Mouse (Mus musculus) embryonic facial prominence, embryonic 11.5 days (tissue): Measurements from ENCODE around the gene Dbr1. TPM values are rescaled to one million over a fixed set of nuclear protein-coding genes. Genes with fewer than 3 reads are reported as not detected.
"Not testable (repeated sequence)": the region's sequence is repeated elsewhere in the genome, so short reads cannot be mapped to it uniquely, and the experiment has no call there.

ENCODE experiments used
- ATAC-seq: fragments of 200-750 bp; cut with Nextera tagmentation; replicated peaks from 2 replicates; pipeline ENCODE4 v1.8.0; 2017; ENCODE audit warnings: low read depth; ENCODE audit not compliant: insufficient number of reproducible peaks, low FRiP score, low TSS enrichment
- DNase-seq: peaks from one replicate; pipeline ENCODE4 v3.0.0-alpha.2; 2015; ENCODE audit warnings: low spot score
- H3K27ac ChIP-seq: fragments of 300-500 bp; sonication (generic); replicated peaks from 2 replicates; pipeline ENCODE4 v1.5.1; 2014; ENCODE audit warnings: mild to moderate bottlenecking, low read depth, low read length, control low read depth
- H3K27me3 ChIP-seq: fragments of 300-500 bp; sonication (generic); 2 replicates; pipeline ENCODE4 v1.6.1; 2014; ENCODE audit warnings: mild to moderate bottlenecking, low read length, moderate library complexity, mixed read lengths; ENCODE audit not compliant: control insufficient read depth, insufficient read depth
- H3K36me3 ChIP-seq: fragments of 300-500 bp; sonication (generic); replicated peaks from 2 replicates; pipeline ENCODE4 v1.6.1; 2014; ENCODE audit warnings: low read depth, mild to moderate bottlenecking, low read length, moderate library complexity, mixed read lengths; ENCODE audit not compliant: control insufficient read depth, insufficient read depth
- H3K4me1 ChIP-seq: fragments of 300-500 bp; sonication (generic); 2 replicates; pipeline ENCODE4 v1.6.1; 2014; ENCODE audit warnings: low read length, mixed read lengths; ENCODE audit not compliant: control insufficient read depth, insufficient read depth
- H3K4me2 ChIP-seq: fragments of 300-500 bp; sonication (generic); 2 replicates; pipeline ENCODE4 v1.6.1; 2014; ENCODE audit warnings: low read depth, mild to moderate bottlenecking, control low read depth, low read length, moderate library complexity
- H3K4me3 ChIP-seq: fragments of 300-500 bp; sonication (generic); 2 replicates; pipeline ENCODE4 v1.5.1; 2014; ENCODE audit warnings: low read depth, low read length, control low read depth
- H3K9ac ChIP-seq: fragments of 300-500 bp; sonication (generic); replicated peaks from 2 replicates; pipeline ENCODE4 v1.6.1; 2014; ENCODE audit warnings: mild to moderate bottlenecking, control low read depth, low read length
- H3K9me3 ChIP-seq: fragments of 300-500 bp; sonication (generic); replicated peaks from 2 replicates; pipeline ENCODE4 v1.6.1; 2016; ENCODE audit warnings: mild to moderate bottlenecking, low read length, inconsistent platforms, mixed read lengths; ENCODE audit not compliant: control insufficient read depth
- WGBS: fragments of 180-500 bp; shearing (Covaris S2); extraction: QIAGEN DNeasy Blood & Tissue Kit; methylation state at CpG from one replicate; pipeline ENCODE4 v1.1.7; 2014; 5-methylcytosine and 5-hydroxymethylcytosine counted together
- polyA plus RNA-seq: library from polyadenylated mRNA; unstranded; fragments of >200 nt; fragmentation: Nextera tagmentation; extraction: Ambion mirVana; gene quantifications from 2 replicates; pipeline ENCODE4 v1.2.1, GENCODE M21; 2014

Gene Dbr1
- polyA plus RNA-seq, 1 experiment from 2014 or later, result 34.8 TPM

DNA sequence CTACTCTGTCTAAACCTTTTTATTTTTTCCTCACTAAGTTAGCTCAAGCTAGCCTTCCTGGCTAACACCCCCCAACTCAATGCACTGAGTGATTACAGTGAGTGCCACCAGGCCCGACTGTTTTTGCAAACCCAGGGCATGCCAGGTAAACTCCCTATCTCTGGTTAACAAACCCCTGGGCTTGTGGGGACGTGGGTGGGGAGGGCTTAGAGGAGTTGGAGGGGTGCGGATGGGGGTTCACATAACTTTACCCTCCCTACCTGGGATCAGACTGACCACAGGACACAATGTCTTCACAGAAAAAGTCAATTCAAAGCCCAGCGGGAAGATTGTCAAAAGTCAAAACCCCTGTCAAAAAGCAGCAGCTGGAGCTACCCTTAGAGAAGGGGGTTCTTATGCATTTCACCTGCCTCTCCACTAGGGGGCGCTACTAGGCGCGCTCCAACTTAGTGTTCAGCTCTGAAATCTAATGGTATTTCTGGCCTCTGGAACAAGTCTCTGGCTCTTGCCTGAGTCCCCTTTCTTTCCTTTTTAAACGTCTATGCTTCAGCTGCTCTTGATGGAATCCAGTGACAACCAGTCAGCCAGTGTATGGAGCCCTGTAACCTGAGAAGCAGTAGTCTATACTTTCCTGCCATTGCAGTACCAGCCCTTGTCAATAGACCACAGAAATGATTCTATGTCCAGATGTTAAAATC, 12.1 kb downstream of the Dbr1 start:
- ATAC-seq (peak; percentile 62; the same call in 1 of the 2 replicates), DNase-seq (peak; percentile 82)
- Histone ChIP-seq H3K4me2 (no peak overlapping the region), H3K36me3 (peaks cover 6% of the 10 kb centered on the region), H3K4me3 (no peak overlapping the region), H3K4me1 (no peaks in the 10 kb centered on the region), H3K27me3 (no peaks in the 10 kb centered on the region), H3K27ac (no peak overlapping the region), H3K9ac (no peak overlapping the region), H3K9me3 (no peaks in the 10 kb centered on the region)
- WGBS, result 24% methylated on average over 8 of the region's 8 CpGs

DNA sequence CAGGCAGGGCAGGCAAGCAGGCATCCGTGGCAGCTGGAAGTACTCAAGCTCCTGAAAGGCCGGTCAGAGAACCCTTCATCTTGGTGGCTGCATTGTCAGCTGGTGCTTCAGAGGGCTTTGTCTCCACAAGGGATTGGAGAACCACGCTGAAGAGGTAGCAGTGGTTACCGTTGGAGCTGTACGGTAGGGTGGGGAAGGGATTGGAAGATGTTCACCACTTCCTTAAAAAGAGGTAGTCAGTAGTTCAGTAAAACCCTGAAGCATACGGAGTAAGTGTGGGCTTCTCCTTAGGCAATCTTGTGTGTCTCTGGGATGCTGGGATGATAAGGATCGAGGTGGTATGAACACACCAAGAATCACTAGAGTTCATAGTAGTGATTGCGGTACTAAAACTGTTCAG, 15.5 kb downstream of the Dbr1 start:
- DNase-seq (no peak), ATAC-seq (no peak)
- H3K36me3 ChIP-seq, result no peaks in the 10 kb centered on the region
- no peak overlapping the region for H3K4me2 ChIP-seq
- H3K4me3 ChIP-seq, result no peak overlapping the region
- no peaks in the 10 kb centered on the region for H3K9me3 ChIP-seq
- no peak overlapping the region for H3K27ac ChIP-seq
- WGBS, result 73% methylated on average over 8 of the region's 8 CpGs
- H3K4me1 ChIP-seq, result no peaks in the 10 kb centered on the region
- no peak overlapping the region for H3K9ac ChIP-seq
- H3K27me3 ChIP-seq, result no peaks in the 10 kb centered on the region

DNA sequence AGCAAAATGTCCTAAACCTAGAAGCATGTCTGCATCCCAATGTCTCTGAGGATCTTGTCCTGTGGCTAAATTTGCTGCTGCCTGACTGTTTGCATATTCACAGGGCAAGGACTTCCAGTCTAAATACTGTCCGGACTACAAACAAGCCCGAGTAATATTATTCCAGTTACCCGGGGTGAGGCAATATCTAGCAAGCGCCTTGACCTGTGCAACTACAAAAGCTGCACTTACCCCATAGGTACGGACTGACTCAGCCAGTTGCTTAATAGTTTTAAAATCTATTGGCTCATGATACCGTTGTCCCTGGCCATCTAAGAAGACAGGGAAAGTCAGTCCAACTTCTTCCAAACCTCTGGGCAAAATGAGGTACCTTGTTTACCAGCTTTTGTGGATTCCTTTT, 23.5 kb downstream of the Dbr1 start:
- not testable (repeated sequence) for H3K27ac ChIP-seq, H3K4me3 ChIP-seq, H3K9me3 ChIP-seq, H3K27me3 ChIP-seq, H3K4me2 ChIP-seq, H3K9ac ChIP-seq, DNase-seq, ATAC-seq, H3K36me3 ChIP-seq, H3K4me1 ChIP-seq
- WGBS, result 95% methylated on average over 6 of the region's 6 CpGs

DNA sequence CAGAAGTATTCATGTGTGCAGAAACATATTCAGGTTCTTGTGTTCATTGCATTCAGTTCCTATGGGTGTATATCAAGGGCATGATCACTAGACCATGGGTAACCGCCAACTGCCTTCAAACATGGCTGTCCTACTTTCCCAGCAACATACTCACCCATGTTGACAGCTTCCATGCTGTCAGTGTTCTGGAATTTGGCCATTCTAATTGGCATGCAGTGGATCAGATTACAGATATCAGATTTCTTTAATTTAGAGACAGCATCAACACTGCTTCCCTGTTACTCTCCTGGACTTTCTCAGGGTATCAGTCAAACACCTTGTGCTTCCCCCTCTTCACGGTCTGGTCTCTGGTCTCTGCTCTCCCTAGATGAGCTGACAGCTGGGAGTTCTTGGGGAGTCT, 28.0 kb downstream of the Dbr1 start:
- ATAC-seq, result no peak
- H3K27ac ChIP-seq, result no peak overlapping the region
- H3K9me3 ChIP-seq, result no peaks in the 10 kb centered on the region
- no peaks in the 10 kb centered on the region for H3K27me3 ChIP-seq
- no peak overlapping the region for H3K4me2 ChIP-seq
- peak; percentile 25 for DNase-seq
- 55% methylated on average over 2 of the region's 2 CpGs for WGBS
- no peak overlapping the region for H3K9ac ChIP-seq
- no peaks in the 10 kb centered on the region for H3K4me1 ChIP-seq
- no peaks in the 10 kb centered on the region for H3K36me3 ChIP-seq
- H3K4me3 ChIP-seq, result no peak overlapping the region

DNA sequence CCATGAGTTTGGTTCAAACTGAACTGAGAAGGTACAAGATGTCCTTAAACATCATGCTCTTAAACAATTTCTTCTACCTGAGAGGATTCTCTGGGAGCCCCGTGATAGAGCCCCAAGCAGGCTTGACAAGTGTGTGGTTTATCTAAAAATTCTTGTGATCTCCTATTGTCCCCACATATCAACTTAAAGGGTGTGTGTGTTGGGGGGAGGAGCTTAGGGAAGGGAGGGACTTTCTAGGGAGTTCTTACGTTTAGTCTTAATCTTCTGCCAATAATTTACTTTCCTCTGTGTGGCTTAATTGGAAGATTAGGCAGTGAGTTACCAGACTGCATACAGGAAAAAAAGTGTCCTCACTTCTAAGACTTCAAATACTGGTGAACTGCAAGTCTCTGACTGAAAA, 36.6 kb downstream of the Dbr1 start, which contains the start of gene A4gnt:
A4gnt (plus strand) TSS at position 301 of the 400 bp plus-strand sequence.
- H3K4me1 ChIP-seq, result no peaks in the 10 kb centered on the region
- no peak for ATAC-seq
- no peak within 1 kb of the TSS for H3K4me2 ChIP-seq
- no peaks in the 10 kb centered on the region for H3K9me3 ChIP-seq
- no peak within 1 kb of the TSS for H3K27ac ChIP-seq
- no peak for DNase-seq
- no peaks in the 10 kb centered on the region for H3K36me3 ChIP-seq
- 55% methylated on average over 2 of the region's 2 CpGs for WGBS
- no peak within 1 kb of the TSS for H3K4me3 ChIP-seq
- H3K9ac ChIP-seq, result no peak within 1 kb of the TSS
- no peaks in the 10 kb centered on the region for H3K27me3 ChIP-seq

DNA sequence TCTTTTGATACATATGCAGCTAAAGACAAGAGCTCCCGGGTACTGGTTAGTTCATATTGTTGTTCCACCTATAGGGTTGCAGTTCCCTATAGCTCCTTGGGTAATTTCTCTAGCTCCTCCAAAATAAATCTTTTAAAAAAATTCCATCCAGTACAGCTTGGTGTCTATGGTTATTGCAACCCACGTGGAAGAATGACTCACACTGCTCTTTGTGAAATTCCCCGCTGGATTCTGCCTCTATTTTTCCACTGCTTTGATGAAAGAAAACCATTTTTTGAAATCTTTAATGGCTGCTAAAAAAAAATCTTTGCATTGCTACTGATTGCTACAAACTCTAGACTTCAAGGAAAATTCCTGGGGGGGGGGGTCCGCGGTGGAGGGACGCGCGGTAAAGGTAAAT, 44.1 kb downstream of the Dbr1 start:
- 90% methylated on average over 8 of the region's 8 CpGs for WGBS
- no peak for DNase-seq
- ATAC-seq, result no peak

DNA sequence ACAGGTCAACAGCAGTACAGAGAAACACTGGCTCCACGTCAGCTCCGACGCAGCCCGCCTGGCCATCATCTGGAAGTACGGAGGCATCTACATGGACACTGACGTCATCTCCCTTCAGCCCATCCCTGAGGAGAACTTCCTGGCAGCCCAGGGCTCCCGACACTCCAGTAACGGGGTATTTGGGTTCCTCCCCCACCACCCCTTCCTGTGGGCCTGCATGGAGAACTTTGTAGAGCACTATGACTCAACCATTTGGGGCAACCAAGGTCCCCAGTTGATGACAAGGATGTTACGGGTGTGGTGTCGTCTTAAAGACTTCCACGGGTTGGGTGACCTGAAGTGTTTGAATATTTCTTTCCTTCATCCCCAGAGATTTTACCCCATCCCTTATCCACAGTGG, 44.6 kb downstream of the Dbr1 start:
- H3K4me2 ChIP-seq, result no peak overlapping the region
- H3K36me3 ChIP-seq, result no peaks in the 10 kb centered on the region
- H3K27me3 ChIP-seq, result no peaks in the 10 kb centered on the region
- no peak for ATAC-seq
- no peak for DNase-seq
- no peaks in the 10 kb centered on the region for H3K9me3 ChIP-seq
- no peak overlapping the region for H3K9ac ChIP-seq
- WGBS, result 90% methylated on average over 11 of the region's 11 CpGs
- no peak overlapping the region for H3K4me3 ChIP-seq
- no peaks in the 10 kb centered on the region for H3K4me1 ChIP-seq
- H3K27ac ChIP-seq, result no peak overlapping the region

More for the DNA sequence above, 44.1 kb downstream of the Dbr1 start:
- H3K36me3 ChIP-seq, result no peaks in the 10 kb centered on the region
- H3K27ac ChIP-seq, result no peak overlapping the region
- no peak overlapping the region for H3K9ac ChIP-seq
- H3K4me2 ChIP-seq, result no peak overlapping the region
- no peaks in the 10 kb centered on the region for H3K27me3 ChIP-seq
- no peaks in the 10 kb centered on the region for H3K4me1 ChIP-seq
- no peaks in the 10 kb centered on the region for H3K9me3 ChIP-seq
- no peak overlapping the region for H3K4me3 ChIP-seq

DNA sequence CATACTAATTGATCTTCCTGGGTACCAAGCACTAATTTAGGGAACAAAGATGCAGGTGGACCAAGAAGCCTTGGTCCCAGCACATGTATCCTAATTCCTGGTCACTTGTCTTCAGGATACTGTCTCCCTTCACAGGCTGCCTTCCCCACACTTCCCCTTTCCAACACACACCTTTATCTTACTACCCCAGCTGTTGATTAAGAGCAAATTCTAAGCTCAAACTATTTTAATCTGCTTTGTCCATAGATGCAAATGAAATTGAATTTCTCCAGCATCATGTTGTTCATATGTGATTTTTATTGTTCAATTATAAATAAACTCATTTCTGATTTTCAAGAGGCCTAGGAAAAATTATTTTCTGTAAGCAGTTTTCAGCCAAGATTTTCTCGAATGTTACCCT, 46.4 kb downstream of the Dbr1 start:
- Histone ChIP-seq H3K4me2 (no peak overlapping the region), H3K4me3 (no peak overlapping the region), H3K27ac (no peak overlapping the region), H3K4me1 (no peaks in the 10 kb centered on the region), H3K9me3 (no peaks in the 10 kb centered on the region), H3K9ac (no peak overlapping the region), H3K36me3 (no peaks in the 10 kb centered on the region), H3K27me3 (no peaks in the 10 kb centered on the region)
- DNase-seq (no peak), ATAC-seq (no peak)
- WGBS, result 77% methylated on average over 1 of the region's 1 CpGs
